Mouse (Mus musculus) limb, embryonic 15.5 days (tissue): ENCODE data around the gene Zap70. TPM values are rescaled to one million over a fixed set of nuclear protein-coding genes. Genes with fewer than 3 reads are reported as not detected.
"Not testable (repeated sequence)": the region's sequence is repeated elsewhere in the genome, so short reads cannot be mapped to it uniquely, and the experiment has no call there.

ENCODE experiments used
- ATAC-seq: fragments of 200-750 bp; cut with Nextera tagmentation; 2 replicates; pipeline ENCODE4 v1.8.0; 2017; ENCODE audit warnings: low read depth, moderate TSS enrichment; ENCODE audit not compliant: insufficient number of reproducible peaks, low FRiP score, low TSS enrichment
- H3K27ac ChIP-seq: fragments of 300-500 bp; sonication (generic); 2 replicates; pipeline ENCODE4 v1.5.1; 2015; ENCODE audit warnings: moderate library complexity, mild to moderate bottlenecking, inconsistent platforms
- H3K27me3 ChIP-seq: fragments of 300-500 bp; sonication (generic); 2 replicates; pipeline ENCODE4 v1.6.1; 2015; ENCODE audit warnings: inconsistent platforms
- H3K36me3 ChIP-seq: fragments of 300-500 bp; sonication (generic); 2 replicates; pipeline ENCODE4 v1.6.1; 2015; ENCODE audit warnings: inconsistent platforms
- H3K4me1 ChIP-seq: fragments of 300-500 bp; sonication (generic); 2 replicates; pipeline ENCODE4 v1.6.1; 2015; ENCODE audit warnings: inconsistent platforms
- H3K4me2 ChIP-seq: fragments of 300-500 bp; sonication (generic); 2 replicates; pipeline ENCODE4 v1.6.1; 2015; ENCODE audit warnings: mild to moderate bottlenecking, inconsistent platforms
- H3K4me3 ChIP-seq: fragments of 300-500 bp; sonication (generic); 2 replicates; pipeline ENCODE4 v1.5.1; 2015; ENCODE audit warnings: mild to moderate bottlenecking, inconsistent platforms
- H3K9ac ChIP-seq: fragments of 300-500 bp; sonication (generic); 2 replicates; pipeline ENCODE4 v1.6.1; 2015; ENCODE audit warnings: inconsistent platforms
- H3K9me3 ChIP-seq: fragments of 300-500 bp; sonication (generic); 2 replicates; pipeline ENCODE4 v1.6.1; 2016; ENCODE audit warnings: inconsistent platforms
- WGBS: fragments of 180-500 bp; shearing (Covaris S2); methylation state at CpG from one replicate; pipeline ENCODE4 v1.1.7; 2015; 5-methylcytosine and 5-hydroxymethylcytosine counted together
- polyA plus RNA-seq: library from polyadenylated mRNA; unstranded; fragments of >200 nt; fragmentation: Nextera tagmentation; extraction: Ambion mirVana; gene quantifications from 2 replicates; pipeline ENCODE4 v1.2.1, GENCODE M21; 2015

The Zap70 gene
- polyA plus RNA-seq, 1 experiment from 2014 or later: 0.68 TPM

GRCm38 (mm10) chr1:36807086-36807485, 45.5 kb downstream of the Zap70 start:
- Histone ChIP-seq H3K4me3 (no peak overlapping the region), H3K4me1 (no peaks in the 10 kb centered on the region), H3K27me3 (no peaks in the 10 kb centered on the region), H3K4me2 (no peak overlapping the region), H3K9me3 (no peaks in the 10 kb centered on the region), H3K9ac (no peak overlapping the region), H3K27ac (no peak overlapping the region), H3K36me3 (peaks cover 87% of the 10 kb centered on the region)
- no peak for ATAC-seq
- WGBS: 92% methylated on average over 1 of the region's 1 CpGs

- no peaks in the 10 kb centered on the region for H3K27me3 ChIP-seq
- H3K9me3 ChIP-seq: no peaks in the 10 kb centered on the region
- H3K36me3 ChIP-seq: peaks cover 89% of the 10 kb centered on the region
- H3K4me1 ChIP-seq: no peaks in the 10 kb centered on the region
- H3K9ac ChIP-seq: no peak overlapping the region
- H3K27ac ChIP-seq: no peak overlapping the region
- H3K4me3 ChIP-seq: no peak overlapping the region
- no peak overlapping the region for H3K4me2 ChIP-seq
- WGBS: 95% methylated on average over 14 of the region's 14 CpGs
- ATAC-seq: no peak
Observed at GRCm38 (mm10) chr1:36807782-36808565, 46.4 kb downstream of the Zap70 start.

- ATAC-seq: no peak
- 93% methylated on average over 7 of the region's 7 CpGs for WGBS
Observed at GRCm38 (mm10) chr1:36811806-36812205, 50.2 kb downstream of the Zap70 start.

GRCm38 (mm10) chr1:36813415-36813814, 51.8 kb downstream of the Zap70 start:
- Histone ChIP-seq H3K9ac (no peak overlapping the region), H3K9me3 (no peaks in the 10 kb centered on the region), H3K27ac (no peak overlapping the region), H3K36me3 (peaks cover 89% of the 10 kb centered on the region), H3K4me2 (no peak overlapping the region), H3K4me1 (no peaks in the 10 kb centered on the region), H3K4me3 (no peak overlapping the region), H3K27me3 (no peaks in the 10 kb centered on the region)
- 79% methylated on average over 7 of the region's 7 CpGs for WGBS
- no peak for ATAC-seq

More at GRCm38 (mm10) chr1:36811806-36812205, 50.2 kb downstream of the Zap70 start:
- no peaks in the 10 kb centered on the region for H3K4me1 ChIP-seq
- H3K27ac ChIP-seq: no peak overlapping the region
- H3K27me3 ChIP-seq: no peaks in the 10 kb centered on the region
- H3K9ac ChIP-seq: no peak overlapping the region
- no peaks in the 10 kb centered on the region for H3K9me3 ChIP-seq
- no peak overlapping the region for H3K4me2 ChIP-seq
- H3K4me3 ChIP-seq: no peak overlapping the region
- H3K36me3 ChIP-seq: peaks cover 89% of the 10 kb centered on the region

- H3K9me3 ChIP-seq: no peaks in the 10 kb centered on the region
- no peak overlapping the region for H3K4me3 ChIP-seq
- peaks cover 86% of the 10 kb centered on the region for H3K36me3 ChIP-seq
- ATAC-seq: no peak
- H3K4me1 ChIP-seq: no peaks in the 10 kb centered on the region
- H3K4me2 ChIP-seq: no peak overlapping the region
- no peak overlapping the region for H3K9ac ChIP-seq
- WGBS: 81% methylated on average over 5 of the region's 5 CpGs
- no peak overlapping the region for H3K27ac ChIP-seq
- H3K27me3 ChIP-seq: no peaks in the 10 kb centered on the region
Observed at GRCm38 (mm10) chr1:36814271-36814903, 52.8 kb downstream of the Zap70 start.

- WGBS: 90% methylated on average over 6 of the region's 6 CpGs
- Histone ChIP-seq H3K36me3 (peaks cover 84% of the 10 kb centered on the region), H3K4me1 (no peaks in the 10 kb centered on the region), H3K27me3 (no peaks in the 10 kb centered on the region), H3K9me3 (no peaks in the 10 kb centered on the region), H3K4me2 (no peak overlapping the region), H3K4me3 (no peak overlapping the region), H3K9ac (no peak overlapping the region), H3K27ac (no peak overlapping the region)
- no peak for ATAC-seq
Observed at GRCm38 (mm10) chr1:36815166-36815565, 53.6 kb downstream of the Zap70 start.

GRCm38 (mm10) chr1:36821918-36822317, 60.3 kb downstream of the Zap70 start:
- peaks cover 77% of the 10 kb centered on the region for H3K36me3 ChIP-seq
- not testable (repeated sequence) for H3K4me1 ChIP-seq, H3K4me2 ChIP-seq, H3K27me3 ChIP-seq, H3K9ac ChIP-seq, H3K9me3 ChIP-seq, H3K4me3 ChIP-seq, H3K27ac ChIP-seq, ATAC-seq
- 85% methylated on average over 4 of the region's 4 CpGs for whole genome bisulfite sequencing

- Histone ChIP-seq H3K9me3 (no peaks in the 10 kb centered on the region), H3K9ac (no peak overlapping the region), H3K4me3 (no peak overlapping the region), H3K4me1 (no peaks in the 10 kb centered on the region), H3K36me3 (peaks cover 67% of the 10 kb centered on the region), H3K27me3 (no peaks in the 10 kb centered on the region), H3K27ac (no peak overlapping the region), H3K4me2 (no peak overlapping the region)
- 94% methylated on average over 5 of the region's 5 CpGs for WGBS
- ATAC-seq: no peak
Observed at GRCm38 (mm10) chr1:36824356-36824755, 62.8 kb downstream of the Zap70 start.

- no peak for ATAC-seq
- H3K4me1 ChIP-seq: peaks cover 11% of the 10 kb centered on the region
- no peak overlapping the region for H3K4me3 ChIP-seq
- H3K9ac ChIP-seq: no peak overlapping the region
- H3K27ac ChIP-seq: peak overlapping the region; percentile 78
- no peak overlapping the region for H3K4me2 ChIP-seq
- 26% methylated on average over 14 of the region's 14 CpGs for WGBS
- no peaks in the 10 kb centered on the region for H3K9me3 ChIP-seq
- H3K27me3 ChIP-seq: no peaks in the 10 kb centered on the region
- H3K36me3 ChIP-seq: peaks cover 50% of the 10 kb centered on the region
Observed at GRCm38 (mm10) chr1:36830913-36831866, 69.6 kb downstream of the Zap70 start.
